Mouse (Mus musculus): ENCODE results near the gene Krtap9-1.
"Not testable (repeated sequence)": the region's sequence is repeated elsewhere in the genome, so short reads cannot be mapped to it uniquely, and the experiment has no call there.

DNA sequence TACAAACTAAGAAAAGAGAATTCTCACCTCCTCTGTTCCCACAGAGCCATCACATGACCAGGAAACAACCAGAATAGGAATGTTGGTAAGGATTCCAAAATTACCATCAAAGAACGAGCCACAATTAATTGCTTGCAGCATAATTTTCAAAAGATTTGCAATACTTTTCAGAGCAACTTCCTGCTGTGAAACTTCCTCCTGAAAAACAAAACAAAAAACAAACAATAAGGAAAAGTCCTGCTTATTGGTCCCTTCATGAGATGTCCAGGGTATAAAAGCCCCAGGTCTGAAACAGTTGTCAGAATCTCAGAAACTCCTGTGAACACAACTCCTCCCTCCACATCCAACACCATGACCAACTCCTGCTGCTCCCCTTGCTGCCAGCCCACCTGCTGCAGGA lies at the start of gene Krtap9-1:
- not testable (repeated sequence) for TF ChIP-seq CTCF (IDR thresholded peaks at IDR 0.05; ENCODE audit: low read depth, low read length); POLR2A (IDR thresholded peaks at IDR 0.05; ENCODE audit: extremely low read depth, insufficient read depth, low read length)

Data from liver, adult 2 months (tissue).